Mouse (Mus musculus) ES-Bruce4 (cell line): ENCODE results near the gene Zfp263. TPM values are rescaled to one million over a fixed set of nuclear protein-coding genes. Genes with fewer than 3 reads are reported as not detected.

Experiments
- H3K27ac ChIP-seq: 2 replicates; pipeline ENCODE4 v1.5.1; 2012; ENCODE audit warnings: low read length, inconsistent platforms; ENCODE audit not compliant: insufficient read depth
- H3K27me3 ChIP-seq: 2 replicates; pipeline ENCODE4 v1.6.1; 2012; ENCODE audit warnings: mild to moderate bottlenecking, low read length, inconsistent platforms; ENCODE audit not compliant: control insufficient read depth, poor library complexity, insufficient read depth, severe bottlenecking
- H3K36me3 ChIP-seq: 2 replicates; pipeline ENCODE4 v1.6.1; 2012; ENCODE audit warnings: inconsistent platforms, mild to moderate bottlenecking, low read length, moderate library complexity; ENCODE audit not compliant: control insufficient read depth, poor library complexity, insufficient read depth, severe bottlenecking
- H3K4me1 ChIP-seq: one replicate; pipeline ENCODE4 v1.8.1; 2011; ENCODE audit warnings: low read length; ENCODE audit not compliant: control insufficient read depth, insufficient read depth
- H3K4me3 ChIP-seq: 2 replicates; pipeline ENCODE4 v1.5.1; 2011; ENCODE audit warnings: low read depth, mild to moderate bottlenecking, low read length
- H3K9ac ChIP-seq: 2 replicates; pipeline ENCODE4 v1.6.1; 2012; ENCODE audit warnings: low read depth, mild to moderate bottlenecking, inconsistent platforms; ENCODE audit not compliant: poor library complexity, severe bottlenecking
- H3K9me3 ChIP-seq: replicated peaks from 2 replicates; pipeline ENCODE4 v1.6.1; 2012; ENCODE audit warnings: mild to moderate bottlenecking, low read length, inconsistent platforms; ENCODE audit not compliant: control insufficient read depth, poor library complexity, insufficient read depth, severe bottlenecking
- CTCF ChIP-seq: IDR thresholded peaks from one replicate; pipeline ENCODE4 v1.8.1; 2011; ENCODE audit warnings: low read depth, low read length
- EP300 ChIP-seq: IDR thresholded peaks from 2 replicates; pipeline ENCODE4 v1.6.1; 2011; ENCODE audit warnings: low read depth, low read length; ENCODE audit not compliant: insufficient read depth
- POLR2A ChIP-seq: IDR thresholded peaks from one replicate; pipeline ENCODE4 v1.8.1; 2011; ENCODE audit warnings: low read length; ENCODE audit not compliant: insufficient read depth
- polyA plus RNA-seq: library from polyadenylated mRNA; stranded (reverse); fragments of >200 nt; gene quantifications from 2 replicates; pipeline ENCODE4 v1.2.4, GENCODE M21; 2011; ENCODE audit warnings: low read depth; ENCODE audit not compliant: missing spikeins, insufficient read depth, insufficient read length

Gene Zfp263
- polyA plus RNA-seq, 1 experiment: 25.6 TPM

DNA sequence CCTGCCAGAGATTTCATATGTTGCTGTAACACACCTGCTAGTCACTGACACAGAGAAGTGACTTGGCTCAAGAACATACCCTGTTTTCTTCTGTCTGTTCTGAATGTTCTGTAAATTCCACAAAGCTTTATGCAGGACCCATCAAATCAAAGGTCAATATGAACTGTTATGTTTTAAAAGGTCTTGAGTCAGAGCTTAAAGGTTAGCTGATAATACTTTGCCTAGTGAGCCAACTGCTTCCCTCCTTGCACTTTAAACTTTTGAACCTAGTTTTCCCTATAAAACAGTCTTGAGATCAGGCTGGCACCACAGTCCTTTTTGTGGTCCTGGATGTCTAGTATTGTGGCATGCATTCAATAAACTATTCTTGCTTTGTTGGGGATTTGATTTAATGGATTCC, 44.5 kb downstream of the Zfp263 start:
- Histone ChIP-seq H3K27ac (no peak overlapping the region), H3K9me3 (no peaks in the 10 kb centered on the region), H3K4me3 (no peak overlapping the region), H3K27me3 (no peaks in the 10 kb centered on the region), H3K36me3 (no peaks in the 10 kb centered on the region), H3K9ac (no peak overlapping the region), H3K4me1 (no peaks in the 10 kb centered on the region)
- no peak for TF ChIP-seq EP300
- no peak for TF ChIP-seq POLR2A
- TF ChIP-seq CTCF: no peak

Other genes with a start within 250 kb of the Zfp263 start
- gene Olfr161, start 153.1 kb upstream of the Zfp263 start, polyA plus RNA-seq: not detected in 2 replicates
- gene Mefv, start 26.0 kb upstream of the Zfp263 start, polyA plus RNA-seq: not detected in 2 replicates
- not detected in 2 replicates for gene Olfr15, start 86.8 kb downstream of the Zfp263 start, polyA plus RNA-seq
- gene Zfp174, start 103.2 kb downstream of the Zfp263 start, polyA plus RNA-seq: 1.4 and 1.6 TPM in 2 replicates
- 37.2 and 41.4 TPM in 2 replicates for gene Naa60, start 128.3 kb downstream of the Zfp263 start, polyA plus RNA-seq
- gene Zfp597, start 140.5 kb downstream of the Zfp263 start, polyA plus RNA-seq: 6.4 and 6.9 TPM in 2 replicates
- gene Gm20695, start 140.6 kb downstream of the Zfp263 start, polyA plus RNA-seq: not detected in 2 replicates
- gene 1700037C18Rik, start 164.6 kb downstream of the Zfp263 start, polyA plus RNA-seq: 1.6 and 2.7 TPM in 2 replicates
- gene Cluap1, start 164.7 kb downstream of the Zfp263 start, polyA plus RNA-seq: 17.3 and 18.4 TPM in 2 replicates
- gene Nlrc3, start 232.5 kb downstream of the Zfp263 start, polyA plus RNA-seq: 0.49 and 0.84 TPM in 2 replicates